Mouse (Mus musculus): ENCODE results near the gene Bmper. TPM values are rescaled to one million over a fixed set of nuclear protein-coding genes. Genes with fewer than 3 reads are reported as not detected.

The Bmper gene
- total RNA-seq (2012; rRNA removed) (1.3 and 1.9 TPM in 2 replicates), total RNA-seq (2014; rRNA removed) (1.4 and 1.6 TPM in 2 replicates), polyA plus RNA-seq (2012; ENCODE audit: insufficient read length, low read depth) (1.3 and 1.5 TPM in 2 replicates)

- H3K79me2 ChIP-seq (replicated peaks; ENCODE audit: control insufficient read depth, extremely low read depth, insufficient read depth, poor library complexity, severe bottlenecking), result no peaks in the 10 kb centered on the region
- dilution Hi-C loops (cut with MboI; ENCODE audit: extremely low pct_ligation_motif_present, extremely low pct_unique_long_range_greater_than_20kb, low sequenced_read_pairs), result no loop called here
- no peak for TF ChIP-seq MAZ (IDR thresholded peaks at IDR 0.05; ENCODE audit: low read depth, low read length)
- no peak for TF ChIP-seq TCF12 (IDR thresholded peaks at IDR 0.05; ENCODE audit: low read depth, low read length)
- TF ChIP-seq USF1 (IDR thresholded peaks at IDR 0.05; ENCODE audit: low read depth, low read length), result no peak
- no peak for TF ChIP-seq JUN (IDR thresholded peaks at IDR 0.05; ENCODE audit: insufficient read depth, low read depth, low read length)
- TF ChIP-seq MEF2A (IDR thresholded peaks at IDR 0.05; ENCODE audit: borderline replicate concordance, low read depth, low read length), result no peak
- no peak for TF ChIP-seq CHD1 (IDR thresholded peaks at IDR 0.05; ENCODE audit: low read depth, low read length)
- no peak for TF ChIP-seq POLR2A (IDR thresholded peaks at IDR 0.05; ENCODE audit: low read depth, low read length)
- TF ChIP-seq USF2 (conservative IDR thresholded peaks at IDR 0.05; ENCODE audit: low read depth, low read length), result no peak
- no peak within 1 kb of the TSS for H3K4me2 ChIP-seq (ENCODE audit: insufficient read depth, low read depth, poor library complexity, severe bottlenecking)
- no peaks in the 10 kb centered on the region for H3K27me3 ChIP-seq (replicated peaks)
- H3K9ac ChIP-seq (ENCODE audit: insufficient read depth, low read depth), result no peak within 1 kb of the TSS
- in situ Hi-C loops (cut with MboI; ENCODE audit: low pct_ligation_motif_present, low pct_unique_long_range_greater_than_20kb, low sequenced_read_pairs), result loop anchor here (25.0 kb wide), 1 partner anchor 511 kb away; no protein-coding TSS in a partner anchor
- no peak within 1 kb of the TSS for H3K4me3 ChIP-seq (replicated peaks in 1 of 3; ENCODE audit: low read depth in 2 of 3, low read length in 2 of 3, poor library complexity in 1 of 3)
- no peaks in the 10 kb centered on the region for H3K4me1 ChIP-seq (ENCODE audit: control insufficient read depth in 1 of 2, insufficient read depth in 2 of 2)
- peaks cover 11% of the 10 kb centered on the region for H3K9me3 ChIP-seq (replicated peaks; ENCODE audit: low read length)
- H3K27ac ChIP-seq (ENCODE audit: insufficient read depth, low read depth), result no peak within 1 kb of the TSS
- no peaks in the 10 kb centered on the region for H3K36me3 ChIP-seq (replicated peaks in 1 of 2; ENCODE audit: control insufficient read depth in 1 of 2, insufficient read depth in 1 of 2, low read length in 1 of 2)
- DNase-seq (ENCODE audit: extremely low read depth), result no peak
Observed at GRCm38 (mm10) chr9:23222841-23223548, at the start of gene Bmper. TSS of gene Bmper (plus strand) at chr9:23223076.

GRCm38 (mm10) chr9:23177476-23177875 is 45.4 kb upstream of the Bmper start:
- TF ChIP-seq TBP (conservative IDR thresholded peaks at IDR 0.05; ENCODE audit: low read depth, low read length), result no peak
- no peak for TF ChIP-seq SIN3A (IDR thresholded peaks at IDR 0.05; ENCODE audit: low read length)
- no peak for TF ChIP-seq ELF1 (IDR thresholded peaks at IDR 0.05; ENCODE audit: low read depth, low read length)
- TF ChIP-seq RAD21 (IDR thresholded peaks at IDR 0.05; ENCODE audit: low read depth, low read length), result no peak
- TF ChIP-seq UBTF (IDR thresholded peaks at IDR 0.05; ENCODE audit: low read depth, low read length), result no peak
- TF ChIP-seq MAX (IDR thresholded peaks at IDR 0.05; ENCODE audit: low read length), result no peak
- TF ChIP-seq NELFE (IDR thresholded peaks at IDR 0.05; ENCODE audit: low read depth, low read length), result no peak
- TF ChIP-seq HCFC1 (IDR thresholded peaks at IDR 0.05; ENCODE audit: low read depth, low read length), result no peak
- TF ChIP-seq ETS1 (conservative IDR thresholded peaks at IDR 0.05; ENCODE audit: low read depth, low read length), result no peak
- TF ChIP-seq GABPA (IDR thresholded peaks at IDR 0.05; ENCODE audit: insufficient replicate concordance, low read depth, low read length), result no peak
- TF ChIP-seq BHLHE40 (IDR thresholded peaks at IDR 0.05; ENCODE audit: low read depth, low read length), result no peak
- no peak for TF ChIP-seq MYC (IDR thresholded peaks at IDR 0.05; ENCODE audit: low read depth, low read length)
- no peak for TF ChIP-seq NRF1 (IDR thresholded peaks at IDR 0.05; ENCODE audit: low read depth, low read length)
- dilution Hi-C loops (cut with MboI; ENCODE audit: extremely low pct_ligation_motif_present, extremely low pct_unique_long_range_greater_than_20kb, low sequenced_read_pairs) (no loop called here), in situ Hi-C loops (cut with MboI; ENCODE audit: low pct_ligation_motif_present, low pct_unique_long_range_greater_than_20kb, low sequenced_read_pairs) (no loop called here)
- Histone ChIP-seq H3K79me2 (replicated peaks; ENCODE audit: control insufficient read depth, extremely low read depth, insufficient read depth, poor library complexity, severe bottlenecking) (no peaks in the 10 kb centered on the region), H3K27me3 (replicated peaks) (no peaks in the 10 kb centered on the region), H3K36me3 (replicated peaks in 1 of 2; ENCODE audit: control insufficient read depth in 1 of 2, insufficient read depth in 1 of 2, low read length in 1 of 2) (no peaks in the 10 kb centered on the region), H3K9me3 (replicated peaks; ENCODE audit: low read length) (no peaks in the 10 kb centered on the region), H3K27ac (ENCODE audit: insufficient read depth, low read depth) (no peak overlapping the region), H3K4me2 (ENCODE audit: insufficient read depth, low read depth, poor library complexity, severe bottlenecking) (no peak overlapping the region), H3K9ac (ENCODE audit: insufficient read depth, low read depth) (no peak overlapping the region), H3K4me3 (replicated peaks in 1 of 3; ENCODE audit: low read depth in 2 of 3, low read length in 2 of 3, poor library complexity in 1 of 3) (no peak overlapping the region), H3K4me1 (ENCODE audit: control insufficient read depth in 1 of 2, insufficient read depth in 2 of 2) (no peaks in the 10 kb centered on the region)
- DNase-seq (ENCODE audit: extremely low read depth), result no peak
